Mouse (Mus musculus): ENCODE measurements around the gene Bbof1.

Gene Bbof1

DNA sequence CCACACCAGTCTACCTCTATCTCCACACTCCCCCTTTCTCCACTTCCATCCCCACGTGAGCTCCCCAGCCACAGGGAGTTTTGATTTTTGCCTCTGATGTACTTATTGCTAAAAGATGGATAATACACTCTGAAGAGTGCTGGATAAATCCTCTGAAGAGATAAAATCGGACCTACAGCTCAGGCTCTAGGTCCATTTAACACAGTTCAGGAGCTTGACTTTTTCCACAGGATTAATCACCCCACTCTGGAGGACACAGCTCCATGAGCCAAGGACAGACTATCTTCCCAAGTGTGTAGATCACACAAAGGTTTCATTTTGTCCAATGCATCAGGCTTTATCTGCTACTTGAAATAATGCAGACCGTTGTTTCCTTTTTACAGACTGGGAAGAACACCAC lies 8.8 kb upstream of the Bbof1 start:
- DNase-seq (ENCODE audit: low read depth), result no peak

DNA sequence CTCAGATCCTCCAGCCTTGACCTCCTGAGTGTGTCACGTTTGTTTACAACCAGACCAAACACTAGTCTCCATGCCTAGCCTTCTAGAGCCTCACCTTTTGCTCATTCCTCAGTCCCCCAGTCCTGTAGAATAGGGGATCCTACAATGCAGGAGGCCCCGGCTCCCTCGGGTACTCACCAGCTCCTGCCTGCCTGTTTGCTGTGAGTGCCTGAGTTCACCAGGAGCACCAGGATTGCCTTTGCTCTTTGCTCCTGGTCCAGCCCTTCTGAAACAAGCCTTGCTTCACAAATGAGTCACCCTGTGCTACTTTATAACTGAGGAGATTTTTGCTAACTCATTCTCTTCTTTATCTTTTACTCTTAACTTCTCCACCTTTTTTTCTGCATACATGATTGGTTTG lies 8.2 kb upstream of the Bbof1 start:
- DNase-seq (ENCODE audit: low read depth), result no peak

DNA sequence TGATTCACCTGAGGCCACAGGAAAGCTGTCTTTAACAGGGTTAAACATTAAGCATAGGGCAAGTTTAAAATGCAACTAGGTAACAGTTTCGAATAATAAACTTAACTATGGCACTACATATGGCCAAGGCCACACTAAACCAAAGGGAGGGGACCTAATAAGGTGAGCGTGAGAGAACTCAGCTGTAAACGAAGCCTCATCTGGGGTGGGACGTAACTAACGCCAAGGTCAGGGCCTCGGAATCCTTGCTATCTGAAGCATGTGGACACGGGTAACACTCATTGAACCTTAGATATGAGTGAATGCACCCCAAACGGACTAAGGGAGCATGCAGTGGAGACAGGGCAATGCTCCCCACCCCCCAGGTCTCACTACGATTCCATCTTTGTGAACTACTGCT lies 5.9 kb upstream of the Bbof1 start:
- no peak for DNase-seq (ENCODE audit: low read depth)

DNA sequence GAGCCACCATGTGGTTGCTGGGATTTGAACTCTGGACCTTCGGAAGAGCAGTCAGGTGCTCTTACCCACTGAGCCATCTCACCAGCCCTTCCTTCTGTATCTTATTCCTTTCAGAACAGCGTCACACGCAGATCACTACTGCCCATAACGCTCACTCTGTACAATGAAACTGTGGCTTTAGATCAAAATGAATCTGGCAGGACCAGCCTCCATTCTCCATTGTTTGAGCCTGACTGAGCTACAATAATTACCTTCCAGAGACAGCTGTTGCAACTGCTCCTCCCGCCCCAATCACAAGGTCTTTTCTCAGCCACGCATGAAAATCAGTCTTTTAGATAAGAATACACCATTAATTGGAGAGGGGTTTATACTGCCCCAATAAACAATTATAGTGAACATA lies 4.3 kb upstream of the Bbof1 start:
- DNase-seq (ENCODE audit: low read depth), result no peak

DNA sequence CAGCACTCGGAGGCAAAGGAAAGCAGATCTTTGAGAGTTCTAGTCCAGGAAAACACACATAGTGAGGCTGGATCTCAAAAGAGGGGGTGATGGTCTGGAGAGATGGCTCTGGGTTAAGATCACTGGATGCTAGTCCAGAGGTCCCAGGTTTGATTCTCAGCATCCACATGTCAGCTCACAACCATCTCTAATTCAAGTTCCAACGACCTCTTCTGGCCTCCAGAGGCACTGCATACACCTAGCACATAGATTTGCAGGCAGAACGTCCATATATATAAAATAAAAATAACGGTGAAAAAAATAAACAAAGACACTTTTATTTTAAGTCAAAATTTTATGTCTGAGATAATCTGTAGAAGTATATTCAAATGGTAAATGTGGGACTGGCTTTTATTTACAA lies 1.6 kb upstream of the Bbof1 start:
- no peak for DNase-seq (ENCODE audit: low read depth)

DNA sequence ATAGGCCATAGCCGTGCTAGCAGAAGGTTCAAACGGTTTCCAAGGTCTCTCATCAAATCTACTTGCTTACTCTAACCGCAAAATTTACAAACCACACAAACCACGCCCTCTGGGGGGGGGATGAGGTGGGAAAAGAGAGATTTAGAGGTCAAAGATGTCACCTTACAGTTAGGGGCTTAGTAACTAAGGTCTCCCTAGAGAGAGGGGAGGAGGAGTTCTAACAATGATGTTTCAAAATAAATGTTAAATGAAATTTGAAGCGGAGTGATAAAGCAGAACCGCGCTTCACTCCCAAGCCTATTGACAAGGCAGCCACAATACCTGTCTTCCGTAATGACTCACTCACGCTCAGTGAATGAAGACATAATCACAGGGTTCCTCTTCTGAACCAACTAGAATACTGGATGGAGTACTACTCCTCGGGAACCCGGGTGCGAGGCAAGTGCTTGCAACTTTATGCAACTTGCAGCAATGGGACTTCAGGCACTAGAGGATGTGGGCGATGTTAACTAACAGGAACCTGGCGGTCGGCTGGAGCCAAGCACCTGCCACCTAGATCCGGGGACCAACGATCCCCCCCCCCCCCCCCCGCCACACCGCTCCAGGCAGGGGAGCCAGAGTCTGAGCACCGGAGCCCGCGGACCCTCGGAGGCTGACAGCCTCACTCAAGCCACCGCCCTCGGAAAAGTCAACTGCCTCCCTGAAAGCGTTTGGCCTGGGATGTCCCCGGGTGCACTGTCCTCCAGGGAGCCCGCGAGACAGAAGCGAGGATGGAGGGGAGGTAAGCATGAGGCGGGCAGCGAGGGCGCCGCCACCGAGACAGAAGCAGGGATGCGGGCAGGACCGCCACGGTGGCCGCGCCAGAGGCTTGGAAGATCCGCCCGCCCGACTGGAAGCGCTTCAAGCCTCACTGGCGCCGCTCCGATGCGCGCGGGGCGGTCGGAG lies 725 bp upstream of the Bbof1 start:
- DNase-seq (ENCODE audit: low read depth), result no peak

DNA sequence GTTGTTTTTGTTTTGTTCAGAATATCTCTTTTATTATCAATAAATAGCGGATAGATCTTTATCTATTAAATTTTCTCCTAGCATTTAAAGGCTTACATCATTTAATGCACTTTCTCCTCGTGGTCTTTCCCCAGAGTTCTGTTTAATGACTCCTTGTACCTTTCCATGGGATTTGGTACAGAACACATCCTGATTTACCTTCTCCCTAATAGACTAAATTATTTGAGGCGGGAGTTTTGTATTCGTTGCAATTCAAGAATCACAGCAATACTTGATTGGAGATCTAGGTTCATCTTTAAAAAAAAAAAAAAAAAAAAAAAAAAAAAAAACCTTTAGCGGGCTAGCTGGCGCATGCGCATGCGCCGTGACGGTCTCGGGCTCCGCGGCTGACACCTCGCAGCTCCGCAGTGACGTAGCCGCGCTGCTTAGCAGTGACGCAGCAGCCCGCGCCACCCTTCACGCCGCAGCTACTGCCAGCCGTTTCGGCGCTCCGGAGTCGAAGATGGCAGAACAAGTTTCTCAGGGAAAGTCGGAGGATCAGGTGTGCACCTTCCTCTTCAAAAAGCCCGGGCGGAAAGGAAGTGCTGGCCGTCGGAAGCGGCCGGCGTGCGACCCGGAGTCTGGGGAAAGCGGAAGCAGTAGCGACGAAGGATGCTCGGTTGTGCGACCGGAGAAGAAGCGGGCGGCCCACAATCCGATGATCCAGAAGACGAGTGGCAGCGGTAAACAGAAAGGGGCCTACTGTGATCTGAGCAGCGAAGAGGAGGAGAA lies 8.1 kb downstream of the Bbof1 start, which contains the start of gene Rnf113a2:
TSS of gene Rnf113a2 (plus strand) at position 363 of the 771 bp plus-strand sequence.
- DNase-seq (ENCODE audit: low read depth), result peak; percentile 63

DNA sequence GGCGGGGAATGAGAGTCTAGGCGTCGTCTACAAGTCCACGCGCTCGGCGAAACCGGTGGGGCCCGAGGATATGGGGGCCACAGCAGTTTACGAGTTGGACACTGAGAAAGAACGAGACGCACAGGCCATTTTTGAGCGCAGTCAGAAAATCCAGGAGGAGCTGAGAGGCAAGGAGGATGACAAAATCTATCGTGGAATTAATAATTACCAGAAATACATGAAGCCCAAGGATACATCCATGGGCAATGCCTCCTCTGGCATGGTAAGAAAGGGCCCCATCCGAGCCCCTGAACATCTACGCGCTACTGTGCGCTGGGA lies 8.7 kb downstream of the Bbof1 start:
- no peak for DNase-seq (ENCODE audit: low read depth)

DNA sequence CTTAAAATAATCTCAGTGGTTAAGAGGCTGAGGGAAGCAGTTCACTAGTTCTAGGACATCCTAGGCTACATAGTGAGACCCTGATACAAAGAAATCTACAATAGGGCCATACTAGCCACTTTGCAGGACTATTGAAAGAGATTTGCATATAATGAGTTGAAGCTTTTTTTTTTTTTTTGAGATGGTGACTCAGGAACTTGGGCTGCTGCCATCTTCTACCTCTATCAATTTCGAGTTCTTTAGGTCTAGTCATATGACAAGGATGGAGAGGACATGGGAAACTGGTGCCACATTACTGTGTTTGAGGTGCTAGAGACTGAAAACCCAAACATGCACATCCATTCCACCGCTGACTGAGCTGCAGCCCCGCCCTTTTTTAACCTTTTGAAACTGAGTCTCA lies 15.1 kb downstream of the Bbof1 start:
- DNase-seq (ENCODE audit: low read depth), result no peak

DNA sequence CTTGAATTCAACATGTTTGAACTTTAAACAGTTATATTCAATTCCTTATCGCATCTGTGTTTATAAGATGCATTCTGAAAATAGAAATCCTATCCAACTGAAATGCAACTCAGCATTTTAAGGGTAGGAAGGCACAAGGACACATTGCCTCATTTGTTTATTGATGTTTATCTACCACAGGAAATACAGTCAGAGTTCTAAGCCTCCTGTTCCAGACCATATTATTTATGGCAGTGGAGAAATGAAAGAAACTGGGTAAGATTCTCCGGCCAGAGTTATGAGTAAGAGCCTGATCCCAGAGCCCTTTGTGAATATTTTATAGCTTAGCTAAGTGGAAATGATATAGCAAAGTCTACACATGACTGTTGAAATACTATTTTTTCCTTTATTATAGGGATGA lies 21.0 kb downstream of the Bbof1 start:
- no peak for DNase-seq (ENCODE audit: low read depth)

DNA sequence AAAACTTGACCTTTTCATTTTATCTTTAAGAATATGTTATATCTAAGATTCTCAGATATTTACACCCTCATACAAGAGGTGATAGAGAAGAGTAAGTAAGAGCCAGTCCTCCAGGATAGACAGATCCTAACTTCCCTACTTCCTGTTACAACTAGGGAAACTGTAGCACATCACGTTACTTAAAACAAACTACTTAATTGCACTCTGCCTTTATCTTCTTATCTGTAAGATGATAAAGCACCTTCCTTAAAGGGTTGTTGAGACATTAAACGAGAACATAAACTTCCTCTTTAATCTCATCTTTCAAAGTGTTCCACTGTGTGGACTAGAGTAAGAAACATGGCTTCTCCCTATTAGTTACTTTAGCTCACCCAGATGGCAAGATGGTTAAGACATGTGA lies 29.8 kb downstream of the Bbof1 start:
- DNase-seq (ENCODE audit: low read depth), result no peak

DNA sequence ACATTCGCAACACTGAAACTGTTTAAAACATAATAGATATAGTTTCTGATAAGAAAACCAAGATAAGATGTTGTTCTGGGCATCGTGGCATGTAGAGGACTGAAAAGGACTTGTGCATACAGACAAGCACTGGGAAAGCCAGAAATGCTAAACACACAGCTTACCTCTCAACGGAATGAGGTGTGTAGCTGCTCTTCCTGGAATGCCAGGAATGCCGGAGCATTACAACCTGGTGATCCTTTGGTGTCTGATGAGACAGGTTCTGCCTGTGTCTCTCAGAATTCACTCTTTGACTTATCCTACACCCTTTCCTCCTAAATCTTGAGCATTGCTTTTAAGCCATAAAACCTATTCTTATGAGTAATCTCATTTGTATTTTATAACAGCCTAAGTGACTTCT lies 33.7 kb downstream of the Bbof1 start:
- no peak for DNase-seq (ENCODE audit: low read depth)

DNA sequence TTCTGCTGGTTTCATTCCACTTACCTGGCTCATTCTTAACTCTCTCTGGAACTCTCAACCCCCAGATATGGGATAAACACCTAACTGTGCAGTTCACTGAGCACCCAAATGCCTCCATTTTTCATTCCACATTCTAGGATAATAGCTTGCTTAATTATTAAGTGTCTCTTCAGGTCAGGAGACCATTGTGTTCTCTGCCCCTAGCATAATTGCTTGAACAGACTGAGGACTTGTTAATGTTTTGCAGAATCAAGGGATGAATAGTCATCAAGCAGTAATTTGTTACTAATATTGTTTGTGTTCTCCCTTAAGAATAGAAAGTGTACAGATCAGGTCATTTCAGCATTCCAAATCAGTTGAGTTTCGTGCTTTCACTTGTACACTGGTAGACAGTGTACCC lies 38.5 kb downstream of the Bbof1 start:
- no peak for DNase-seq (ENCODE audit: low read depth)

DNA sequence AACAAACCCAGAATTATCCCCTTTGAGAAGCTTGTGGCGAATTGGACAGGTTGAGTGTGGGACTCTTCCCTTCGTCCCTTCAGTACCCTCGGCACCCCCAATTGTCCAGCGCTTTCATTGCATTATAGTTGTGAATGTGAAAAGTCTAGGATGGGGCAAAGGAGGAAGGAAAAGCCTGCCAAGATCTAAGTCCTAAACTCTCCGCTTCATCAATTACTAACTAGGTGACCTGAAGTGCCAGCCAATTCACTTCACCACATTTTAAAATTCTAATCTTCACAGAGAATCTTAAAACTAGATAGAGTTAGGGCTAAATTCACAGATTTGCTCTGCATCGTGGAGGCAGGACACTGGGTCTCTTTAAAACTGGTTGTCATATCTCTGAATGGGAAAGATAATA lies 39.3 kb downstream of the Bbof1 start:
- DNase-seq (ENCODE audit: low read depth), result no peak

DNA sequence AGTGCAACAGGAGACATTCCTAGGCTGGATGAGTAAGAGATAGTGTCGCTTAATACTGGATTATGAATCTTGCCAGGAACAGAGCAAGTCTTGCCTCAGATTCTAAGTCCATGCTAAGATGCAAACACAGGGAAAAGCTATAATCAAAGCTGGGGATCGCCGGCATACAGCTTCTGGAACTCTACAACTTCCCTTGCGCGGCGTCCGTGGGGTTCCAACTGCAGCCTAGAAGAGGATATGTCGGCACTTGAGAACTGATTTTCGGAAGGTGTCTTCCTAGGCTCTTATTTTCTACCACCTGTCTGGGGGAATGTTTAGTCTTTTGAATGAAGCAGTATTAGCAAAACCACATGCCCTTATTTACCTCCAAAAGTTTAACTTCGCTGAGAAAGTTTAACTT lies 41.0 kb downstream of the Bbof1 start:
- DNase-seq (ENCODE audit: low read depth), result no peak

DNA sequence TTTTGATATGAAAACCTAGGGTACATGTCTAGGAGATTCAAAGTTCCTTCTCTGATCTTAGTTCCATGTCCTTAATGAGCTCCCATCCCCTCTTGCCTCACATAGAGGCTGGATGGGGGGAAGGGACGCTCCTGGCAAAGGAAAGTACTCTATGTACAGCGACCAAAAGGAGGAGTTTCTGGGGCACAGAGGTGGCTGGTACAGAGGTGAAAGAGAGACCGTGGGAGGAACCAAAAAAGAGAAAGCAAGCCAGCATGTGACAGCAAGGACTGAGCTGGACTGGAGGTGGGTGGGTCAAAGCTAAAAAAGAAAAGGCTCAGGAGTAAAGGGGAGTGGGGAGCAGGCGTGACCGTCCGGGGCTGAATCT lies 41.5 kb downstream of the Bbof1 start:
- DNase-seq (ENCODE audit: low read depth), result peak; percentile 20

DNA sequence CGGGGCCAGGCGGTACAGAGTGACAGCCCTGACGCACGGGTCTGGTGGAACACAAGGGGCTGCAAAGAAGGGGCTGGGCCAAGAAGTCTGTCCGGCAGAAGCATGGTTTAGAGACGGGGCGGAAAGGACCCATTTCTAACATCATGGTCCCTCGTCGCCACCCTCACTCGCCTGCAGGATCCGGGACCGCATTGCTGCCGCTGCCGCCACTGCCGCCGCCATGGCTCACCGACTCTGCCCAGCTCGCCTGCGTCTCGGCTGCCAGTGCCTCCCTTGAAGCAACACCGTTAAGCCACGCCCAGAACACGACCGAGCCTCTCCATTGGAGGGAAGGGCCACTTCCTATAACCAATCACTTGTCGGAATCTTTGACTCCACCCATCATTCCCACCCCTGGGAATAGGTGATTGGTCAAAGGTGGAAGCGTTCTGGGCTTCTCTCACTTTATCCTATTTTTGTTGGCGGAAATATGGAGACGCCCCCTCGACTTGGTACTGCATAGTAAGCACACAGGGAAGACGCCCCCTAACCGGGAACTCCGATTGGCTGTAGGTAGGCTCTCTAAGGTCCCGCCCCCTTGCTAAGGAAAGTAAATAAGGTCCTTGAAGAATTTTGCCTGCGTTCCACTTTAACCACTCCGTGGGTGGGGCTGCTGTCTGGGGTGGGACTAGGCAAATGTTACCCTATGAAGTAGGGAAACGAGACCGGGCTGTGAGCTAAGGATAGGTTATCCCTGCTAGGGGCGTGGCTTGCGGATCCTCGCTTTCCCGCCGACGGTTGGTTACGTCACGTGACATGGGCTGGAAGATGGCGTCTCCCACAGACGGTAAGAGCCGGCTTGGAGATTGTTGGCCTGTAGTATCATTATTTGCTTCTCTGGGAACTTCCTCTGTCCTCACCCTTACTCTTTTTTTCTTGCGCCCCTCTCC lies 42.1 kb downstream of the Bbof1 start, which contains the start of the genes Aldh6a1 and Lin52:
TSS of gene Aldh6a1 (minus strand) at position 287 of the 929 bp plus-strand sequence.
TSS of gene Lin52 (plus strand) at position 705 of the 929 bp plus-strand sequence.
- peak; percentile 100 for DNase-seq (ENCODE audit: low read depth)

DNA sequence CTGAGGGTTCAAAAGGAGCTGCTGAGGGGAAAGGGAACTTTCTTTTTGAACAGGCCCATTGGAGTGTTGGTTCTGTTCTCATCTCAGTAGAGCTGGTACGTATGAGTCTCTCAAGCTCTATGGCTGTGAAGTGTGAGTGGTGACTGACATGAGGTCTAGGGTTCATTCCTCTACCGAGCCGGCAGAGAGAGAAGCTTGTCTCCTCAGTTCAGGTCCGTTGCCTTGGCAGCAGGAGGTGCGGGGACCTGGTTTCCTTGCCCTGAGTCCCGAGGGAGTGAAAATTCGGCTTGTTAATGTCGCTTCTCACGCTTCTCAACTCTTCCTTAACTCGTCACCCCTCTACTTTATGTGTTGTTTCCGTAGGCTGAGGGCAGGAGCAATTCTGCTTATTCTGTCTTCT lies 42.9 kb downstream of the Bbof1 start:
- DNase-seq (ENCODE audit: low read depth), result no peak

DNA sequence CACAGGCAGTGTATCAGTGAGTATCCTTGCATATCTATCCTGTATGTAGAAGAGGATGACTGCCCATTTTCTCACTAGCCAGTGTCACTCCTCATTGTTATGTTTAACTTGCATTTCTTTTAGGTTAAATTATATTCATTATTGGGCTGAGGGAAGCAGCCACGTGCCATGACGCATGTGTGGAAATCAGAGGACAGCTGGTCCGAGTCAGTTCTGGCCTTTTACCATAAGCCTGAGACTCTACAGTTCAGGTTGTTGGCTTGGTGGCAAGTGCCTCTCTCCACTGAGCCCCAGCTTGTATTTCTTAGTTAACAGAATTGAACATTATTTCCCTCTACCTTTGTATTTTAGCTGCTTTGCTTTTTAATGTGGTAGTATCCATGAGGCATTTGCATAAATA lies 48.0 kb downstream of the Bbof1 start:
- no peak for DNase-seq (ENCODE audit: low read depth)

DNA sequence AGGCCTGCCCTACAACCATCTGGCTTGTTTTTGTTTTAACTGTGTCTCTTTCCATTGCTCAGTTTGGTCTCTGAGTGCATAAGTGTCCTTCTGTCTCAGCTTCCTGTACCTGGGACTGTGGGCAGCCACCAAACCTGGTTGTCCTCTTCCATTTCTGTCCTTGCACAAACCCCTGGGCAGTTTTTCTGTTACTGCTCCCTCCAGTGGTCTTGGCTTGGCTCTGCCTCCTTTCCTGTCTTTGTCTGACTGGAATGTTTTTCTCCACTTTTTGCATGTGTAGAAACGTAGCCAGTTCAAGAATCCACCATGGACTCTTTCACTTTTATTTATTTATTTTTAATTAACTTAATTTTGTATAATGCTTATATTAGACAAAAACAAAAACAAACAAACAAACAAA lies 51.0 kb downstream of the Bbof1 start:
- DNase-seq (ENCODE audit: low read depth), result no peak

DNA sequence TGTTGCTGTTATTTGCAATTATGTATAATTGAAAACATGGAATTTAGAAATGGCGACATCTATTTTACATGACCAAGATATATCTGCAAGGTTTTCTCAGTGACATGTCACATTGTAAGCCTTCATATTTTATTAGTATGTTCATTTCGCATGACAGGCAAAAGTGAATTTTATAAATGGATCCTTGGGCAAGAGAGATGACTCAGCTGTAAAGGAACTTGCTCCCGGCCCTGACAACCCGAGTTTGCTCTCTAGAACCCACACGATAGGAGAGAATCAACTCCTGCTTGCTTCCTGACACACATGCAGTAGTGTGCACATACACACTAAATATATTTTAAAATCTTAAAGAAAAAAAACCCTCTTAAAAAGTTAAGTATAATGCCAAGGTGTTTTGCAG lies 52.5 kb downstream of the Bbof1 start:
- DNase-seq (ENCODE audit: low read depth), result no peak

DNA sequence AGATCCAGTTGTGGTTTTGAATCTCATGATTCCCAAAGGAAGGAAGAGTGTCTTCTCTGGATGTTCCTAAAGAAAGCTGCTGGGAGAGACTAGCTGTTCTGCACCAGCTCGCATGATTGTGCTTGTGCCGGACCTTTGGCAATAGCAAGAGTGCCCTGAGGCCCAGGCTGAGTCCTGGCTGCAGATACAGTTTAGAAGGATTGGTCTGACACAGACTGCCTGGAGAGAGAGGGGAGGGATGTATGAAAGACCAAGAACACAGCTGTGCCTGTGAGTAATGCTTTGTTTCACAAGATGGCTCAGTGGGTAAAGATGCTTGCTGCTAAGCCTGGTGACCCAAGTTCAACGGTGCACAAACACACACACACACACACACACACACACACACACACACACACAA lies 54.0 kb downstream of the Bbof1 start:
- DNase-seq (ENCODE audit: low read depth), result no peak

All from fibroblast of lung, adult 2 months (primary cell).